Mouse (Mus musculus): ENCODE data around the gene Ak5. TPM values are rescaled to one million over a fixed set of nuclear protein-coding genes. Genes with fewer than 3 reads are reported as not detected.

Ak5 gene
- total RNA-seq, 2 experiments from 2014 or later, result 240 to 257 TPM

GRCm38 (mm10) chr3:152457308-152458035 lies 210.7 kb downstream of the Ak5 start:
- no peak for DNase-seq (ENCODE audit: extremely low spot score in 1 of 2, low spot score in 1 of 2)

- DNase-seq (ENCODE audit: extremely low spot score in 1 of 2, low spot score in 1 of 2), result no peak
Observed at GRCm38 (mm10) chr3:152453163-152453562, 215.0 kb downstream of the Ak5 start.

GRCm38 (mm10) chr3:152446966-152447365 lies 221.2 kb downstream of the Ak5 start:
- DNase-seq (ENCODE audit: extremely low spot score in 1 of 2, low spot score in 1 of 2), result no peak

DNA sequence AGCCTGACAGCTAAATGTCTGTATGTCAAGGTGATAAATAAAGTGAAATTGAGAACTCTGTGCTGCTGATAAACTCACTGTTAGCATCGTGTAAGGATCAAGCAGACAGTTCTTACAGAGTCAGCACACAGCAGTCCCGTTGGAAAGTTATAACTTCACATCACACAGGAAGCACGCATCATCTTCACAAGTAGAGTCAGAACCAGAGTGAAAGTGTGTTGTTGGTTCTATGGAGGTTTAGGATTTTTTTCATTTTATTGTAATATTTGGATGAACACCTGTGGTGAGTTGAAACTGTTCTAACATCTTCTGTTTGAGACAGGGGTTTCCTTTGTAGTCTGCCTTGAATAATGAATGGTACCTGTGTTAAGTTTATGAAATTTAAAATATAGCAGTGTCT lies 224.0 kb downstream of the Ak5 start:
- DNase-seq (ENCODE audit: extremely low spot score in 1 of 2, low spot score in 1 of 2), result no peak

GRCm38 (mm10) chr3:152442795-152443194 lies 225.4 kb downstream of the Ak5 start:
- no peak for DNase-seq (ENCODE audit: extremely low spot score in 1 of 2, low spot score in 1 of 2)

DNA sequence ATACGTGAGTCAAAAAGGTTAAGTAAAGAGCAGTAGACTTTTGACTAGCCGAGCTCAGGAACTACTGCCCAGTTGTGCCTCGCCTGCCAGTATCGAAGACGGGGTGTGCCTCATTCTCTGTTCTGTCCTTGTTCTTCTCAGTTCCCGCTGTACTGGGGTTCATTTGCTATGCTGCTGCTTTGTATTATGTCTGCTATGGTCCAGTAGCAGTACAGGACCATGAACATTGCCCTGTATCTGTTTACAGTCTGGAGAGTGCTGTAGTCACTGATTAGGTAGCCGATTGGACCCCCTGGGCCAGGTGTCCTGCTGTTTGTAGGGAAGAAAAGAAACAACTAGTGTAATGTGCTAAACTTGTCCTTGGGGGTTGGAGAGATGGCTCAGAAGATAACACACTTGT lies 230.1 kb downstream of the Ak5 start:
- no peak for DNase-seq (ENCODE audit: extremely low spot score in 1 of 2, low spot score in 1 of 2)

DNA sequence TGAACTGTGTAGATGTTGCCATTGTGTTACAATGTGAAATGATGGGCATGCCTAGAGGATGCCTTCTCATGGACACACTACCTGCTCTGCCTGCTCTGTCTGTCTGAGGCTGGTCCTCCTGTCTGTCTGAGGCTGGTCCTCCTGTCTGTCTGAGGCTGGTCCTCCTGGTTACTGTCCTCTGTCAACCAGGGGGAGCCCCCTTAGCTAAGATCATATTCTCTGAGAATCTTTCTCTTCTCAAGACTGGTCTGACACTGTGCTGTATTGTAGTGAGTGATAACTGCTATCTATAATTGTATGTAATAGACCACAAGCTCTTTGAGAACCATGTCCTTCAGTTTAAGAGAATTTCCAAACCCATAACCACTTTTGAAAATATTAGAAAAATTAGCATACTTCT lies 232.6 kb downstream of the Ak5 start:
- DNase-seq (ENCODE audit: extremely low spot score in 1 of 2, low spot score in 1 of 2), result no peak

- no peak for DNase-seq (ENCODE audit: extremely low spot score in 1 of 2, low spot score in 1 of 2)
Observed at GRCm38 (mm10) chr3:152432677-152433076, 235.5 kb downstream of the Ak5 start.

GRCm38 (mm10) chr3:152428925-152429324 lies 239.2 kb downstream of the Ak5 start:
- DNase-seq (ENCODE audit: extremely low spot score in 1 of 2, low spot score in 1 of 2), result no peak

Other genes starting within 250 kb of the Ak5 start
- gene Pigk, start 45.7 kb upstream of the Ak5 start, total RNA-seq (2021), result 10 to 100 TPM; 45.1 to 47.1 TPM

Measured in layer of hippocampus, postnatal 25 days (tissue).